Mouse (Mus musculus) spleen, embryonic (tissue): ENCODE data around the gene Herc1.
"Not testable (repeated sequence)": the region's sequence is repeated elsewhere in the genome, so short reads cannot be mapped to it uniquely, and the experiment has no call there.

Source experiments
- CTCF ChIA-PET: fragments of 350-600 bp; sonication (Branson Sonifier 250); formaldehyde crosslinking; loops from one replicate; lab custom pipeline; 2022; lab: Charles Lee

Herc1 gene

GRCm38 (mm10) chr9:66347405-66348035 is 2.7 kb upstream of the Herc1 start:
- CTCF ChIA-PET = interaction anchor here (0.6 kb wide), 1 partner anchor 196 kb away, joined by 3 read pairs; no protein-coding TSS in a partner anchor

GRCm38 (mm10) chr9:66349144-66349859 is 948 bp upstream of the Herc1 start:
- CTCF ChIA-PET = no interaction called here

- CTCF ChIA-PET = interaction anchor here (0.5 kb wide), 1 partner anchor 324 kb away, joined by 5 read pairs; no protein-coding TSS in a partner anchor
These were observed 659 bp downstream of the Herc1 start for GRCm38 (mm10) chr9:66350788-66351430.

GRCm38 (mm10) chr9:66352704-66353103 is 2.5 kb downstream of the Herc1 start:
- CTCF ChIA-PET = no interaction called here

GRCm38 (mm10) chr9:66359135-66359534 is 8.9 kb downstream of the Herc1 start:
- CTCF ChIA-PET = no interaction called here

GRCm38 (mm10) chr9:66360143-66360690 is 10.0 kb downstream of the Herc1 start:
- CTCF ChIA-PET = interaction anchor here (0.6 kb wide), 1 partner anchor 300 kb away, joined by 6 read pairs; no protein-coding TSS in a partner anchor

- CTCF ChIA-PET = no interaction called here
These were observed 18.7 kb downstream of the Herc1 start for GRCm38 (mm10) chr9:66368890-66369433.

- CTCF ChIA-PET = interaction anchor here (0.7 kb wide), 1 partner anchor 21 kb away, joined by 7 read pairs; no protein-coding TSS in a partner anchor
These were observed 20.1 kb downstream of the Herc1 start for GRCm38 (mm10) chr9:66370334-66370733.

GRCm38 (mm10) chr9:66370847-66371246 is 20.6 kb downstream of the Herc1 start:
- CTCF ChIA-PET = no interaction called here

- CTCF ChIA-PET = no interaction called here
These were observed 23.2 kb downstream of the Herc1 start for GRCm38 (mm10) chr9:66373432-66373831.

- CTCF ChIA-PET = interaction anchor here (0.7 kb wide), 2 partner anchors 8 to 12 kb away, joined by 3 read pairs; no protein-coding TSS in a partner anchor
These were observed 24.5 kb downstream of the Herc1 start for GRCm38 (mm10) chr9:66374495-66375478.

GRCm38 (mm10) chr9:66383417-66383816 is 33.2 kb downstream of the Herc1 start:
- CTCF ChIA-PET = interaction anchor here (0.5 kb wide), 1 partner anchor 99 kb away, joined by 3 read pairs; no protein-coding TSS in a partner anchor

GRCm38 (mm10) chr9:66390338-66390737 is 40.1 kb downstream of the Herc1 start:
- CTCF ChIA-PET = not testable (repeated sequence)

- CTCF ChIA-PET = no interaction called here
These were observed 43.1 kb downstream of the Herc1 start for GRCm38 (mm10) chr9:66393304-66393703.

- CTCF ChIA-PET = no interaction called here
These were observed 73.2 kb downstream of the Herc1 start for GRCm38 (mm10) chr9:66423492-66423891.

GRCm38 (mm10) chr9:66440007-66440406 is 89.8 kb downstream of the Herc1 start:
- CTCF ChIA-PET = no interaction called here

- CTCF ChIA-PET = no interaction called here
These were observed 98.0 kb downstream of the Herc1 start for GRCm38 (mm10) chr9:66448253-66448652.

GRCm38 (mm10) chr9:66465087-66465486 is 114.8 kb downstream of the Herc1 start:
- CTCF ChIA-PET = interaction anchor here (0.6 kb wide), 1 partner anchor 331 kb away, joined by 6 read pairs; no protein-coding TSS in a partner anchor

GRCm38 (mm10) chr9:66477785-66478184 is 127.5 kb downstream of the Herc1 start:
- CTCF ChIA-PET = interaction anchor here (0.7 kb wide), 1 partner anchor 101 kb away, joined by 5 read pairs; no protein-coding TSS in a partner anchor

GRCm38 (mm10) chr9:66483429-66483828 is 133.2 kb downstream of the Herc1 start:
- CTCF ChIA-PET = no interaction called here
